Mouse (Mus musculus) liver, postnatal 0 days (tissue): ENCODE measurements around the gene Gm13290. TPM values are rescaled to one million over a fixed set of nuclear protein-coding genes. Genes with fewer than 3 reads are reported as not detected.
"Not testable (repeated sequence)": the region's sequence is repeated elsewhere in the genome, so short reads cannot be mapped to it uniquely, and the experiment has no call there.

Source experiments
- ATAC-seq: fragments of 200-750 bp; cut with Nextera tagmentation; 2 replicates; pipeline ENCODE4 v1.8.0; 2017; ENCODE audit warnings: mild to moderate bottlenecking, moderate library complexity
- DNase-seq: peaks from one replicate; pipeline ENCODE4 v3.0.0-alpha.2; 2016
- H3K27ac ChIP-seq: fragments of 300-500 bp; sonication (generic); 2 replicates; pipeline ENCODE4 v1.5.1; 2014; ENCODE audit warnings: antibody characterized with exemption, moderate library complexity, mild to moderate bottlenecking, low read depth
- H3K27me3 ChIP-seq: fragments of 300-500 bp; sonication (generic); 2 replicates; pipeline ENCODE4 v1.6.1; 2014; ENCODE audit warnings: low read length, control low read depth, mixed read lengths; ENCODE audit not compliant: insufficient read depth
- H3K36me3 ChIP-seq: fragments of 300-500 bp; sonication (generic); replicated peaks from 2 replicates; pipeline ENCODE4 v1.6.1; 2014; ENCODE audit warnings: mild to moderate bottlenecking, control low read depth, low read length, moderate library complexity, mixed read lengths; ENCODE audit not compliant: insufficient read depth
- H3K4me1 ChIP-seq: fragments of 300-500 bp; sonication (generic); 2 replicates; pipeline ENCODE4 v1.6.1; 2014; ENCODE audit warnings: antibody characterized with exemption, mild to moderate bottlenecking, control low read depth; ENCODE audit not compliant: insufficient read depth
- H3K4me2 ChIP-seq: fragments of 300-500 bp; sonication (generic); 2 replicates; pipeline ENCODE4 v1.6.1; 2014; ENCODE audit warnings: low read depth, mild to moderate bottlenecking, low read length, moderate library complexity, mixed read lengths
- H3K4me3 ChIP-seq: fragments of 300-500 bp; sonication (generic); 2 replicates; pipeline ENCODE4 v1.5.1; 2014; ENCODE audit warnings: low read depth, low read length
- H3K9ac ChIP-seq: fragments of 300-500 bp; sonication (generic); replicated peaks from 2 replicates; pipeline ENCODE4 v1.6.1; 2014; ENCODE audit warnings: mild to moderate bottlenecking, moderate library complexity
- H3K9me3 ChIP-seq: fragments of 300-500 bp; sonication (generic); 2 replicates; pipeline ENCODE4 v1.6.1; 2016; ENCODE audit warnings: mild to moderate bottlenecking, control low read depth, low read length, mixed read lengths
- CTCF ChIP-seq: sonication (generic); IDR thresholded peaks from 2 replicates; pipeline ENCODE4 v1.5.1; 2016; ENCODE audit warnings: antibody characterized with exemption, low read depth
- WGBS: fragments of 180-500 bp; shearing (Covaris S2); extraction: QIAGEN DNeasy Blood & Tissue Kit; methylation state at CpG from one replicate; pipeline ENCODE4 v1.1.7; 2014; ENCODE audit not compliant: insufficient replicate concordance; 5-methylcytosine and 5-hydroxymethylcytosine counted together
- polyA plus RNA-seq: library from polyadenylated mRNA; unstranded; fragments of >200 nt; fragmentation: Nextera tagmentation; extraction: Ambion mirVana; gene quantifications from 2 replicates; pipeline ENCODE4 v1.2.1, GENCODE M21; 2015

The Gm13290 gene
- polyA plus RNA-seq, 1 experiment from 2014 or later = not detected

- ATAC-seq, H3K36me3 ChIP-seq, H3K9ac ChIP-seq, H3K27me3 ChIP-seq, H3K9me3 ChIP-seq, H3K4me1 ChIP-seq, DNase-seq, H3K4me2 ChIP-seq: not testable (repeated sequence)
- peak; percentile 26 for TF ChIP-seq CTCF
- peak overlapping the region; percentile 39; the same call in 1 of the 2 replicates for H3K27ac ChIP-seq
- WGBS = 0% methylated on average over 3 of the region's 31 CpGs
- 0 out of 2 replicates have a peak overlapping the region, but pooled peaks have one; percentile 19 for H3K4me3 ChIP-seq
These were observed 8.7 kb downstream of the Gm13290 start for GRCm38 (mm10) chr4:88782335-88782734.

GRCm38 (mm10) chr4:88785409-88785808 lies 11.8 kb downstream of the Gm13290 start, which contains the start of gene Gm13276:
TSS of gene Gm13276 (plus strand) at chr4:88785709.
- not testable (repeated sequence) for H3K36me3 ChIP-seq, DNase-seq, H3K9me3 ChIP-seq, H3K4me3 ChIP-seq, H3K27ac ChIP-seq, H3K9ac ChIP-seq, ATAC-seq, H3K4me1 ChIP-seq, H3K27me3 ChIP-seq, H3K4me2 ChIP-seq
- WGBS = no CpG with 5 or more reads among the region's 27 CpGs

GRCm38 (mm10) chr4:88788402-88788801 lies 14.8 kb downstream of the Gm13290 start, which contains the start of gene Gm13277:
TSS of gene Gm13277 (plus strand) at chr4:88788632.
- H3K4me2 ChIP-seq, H3K4me1 ChIP-seq, H3K9ac ChIP-seq, ATAC-seq, H3K27me3 ChIP-seq, DNase-seq, H3K9me3 ChIP-seq, H3K4me3 ChIP-seq, H3K27ac ChIP-seq, H3K36me3 ChIP-seq: not testable (repeated sequence)
- TF ChIP-seq CTCF = peak; percentile 61
- 0% methylated on average over 1 of the region's 28 CpGs for WGBS

GRCm38 (mm10) chr4:88791250-88791649 lies 17.6 kb downstream of the Gm13290 start, which contains the start of gene Gm13278:
TSS of gene Gm13278 (plus strand) at chr4:88791550.
- not testable (repeated sequence) for H3K4me2 ChIP-seq, H3K9me3 ChIP-seq, H3K36me3 ChIP-seq, ATAC-seq, H3K4me3 ChIP-seq, H3K9ac ChIP-seq, H3K4me1 ChIP-seq, H3K27ac ChIP-seq, H3K27me3 ChIP-seq, DNase-seq
- WGBS = no CpG with 5 or more reads among the region's 28 CpGs

GRCm38 (mm10) chr4:88793936-88794675 lies 20.5 kb downstream of the Gm13290 start, which contains the start of gene Gm13275:
TSS of gene Gm13275 (plus strand) at chr4:88794487.
- H3K9ac ChIP-seq, H3K4me2 ChIP-seq, H3K9me3 ChIP-seq, H3K4me3 ChIP-seq, ATAC-seq, H3K4me1 ChIP-seq, H3K36me3 ChIP-seq, DNase-seq, H3K27me3 ChIP-seq, H3K27ac ChIP-seq: not testable (repeated sequence)
- WGBS = 0% methylated on average over 2 of the region's 52 CpGs
- TF ChIP-seq CTCF = peak; percentile 44

- H3K4me3 ChIP-seq, H3K4me1 ChIP-seq, H3K27me3 ChIP-seq, H3K9ac ChIP-seq, H3K27ac ChIP-seq, H3K9me3 ChIP-seq, H3K4me2 ChIP-seq, DNase-seq, ATAC-seq, H3K36me3 ChIP-seq: not testable (repeated sequence)
- no CpG with 5 or more reads among the region's 28 CpGs for WGBS
These were observed 23.5 kb downstream of the Gm13290 start, which contains the start of gene Gm13279 for GRCm38 (mm10) chr4:88797097-88797496. TSS of gene Gm13279 (plus strand) at chr4:88797397.

- not testable (repeated sequence) for H3K36me3 ChIP-seq, H3K4me3 ChIP-seq, ATAC-seq, H3K27ac ChIP-seq, H3K27me3 ChIP-seq, H3K4me1 ChIP-seq, H3K9ac ChIP-seq, H3K9me3 ChIP-seq, DNase-seq, H3K4me2 ChIP-seq
- 0% methylated on average over 1 of the region's 7 CpGs for WGBS
These were observed 25.7 kb downstream of the Gm13290 start, which contains the start of gene Gm13285 for GRCm38 (mm10) chr4:88799365-88799764. TSS of gene Gm13285 (plus strand) at chr4:88799665.

GRCm38 (mm10) chr4:88802954-88803353 lies 29.3 kb downstream of the Gm13290 start, which contains the start of gene Gm13287:
TSS of gene Gm13287 (plus strand) at chr4:88803254.
- not testable (repeated sequence) for ATAC-seq, H3K4me1 ChIP-seq, H3K36me3 ChIP-seq, H3K27me3 ChIP-seq, H3K4me2 ChIP-seq, H3K9ac ChIP-seq, H3K27ac ChIP-seq, H3K4me3 ChIP-seq, H3K9me3 ChIP-seq, DNase-seq
- no CpG with 5 or more reads among the region's 29 CpGs for WGBS

GRCm38 (mm10) chr4:88805231-88805630 lies 31.6 kb downstream of the Gm13290 start, which contains the start of gene Gm13288:
TSS of gene Gm13288 (plus strand) at chr4:88805531.
- ATAC-seq, H3K9ac ChIP-seq, H3K4me2 ChIP-seq, H3K27me3 ChIP-seq, H3K9me3 ChIP-seq, H3K4me3 ChIP-seq, H3K36me3 ChIP-seq, H3K4me1 ChIP-seq, H3K27ac ChIP-seq, DNase-seq: not testable (repeated sequence)
- no CpG with 5 or more reads among the region's 8 CpGs for WGBS
